Mouse (Mus musculus): Measurements from ENCODE around the gene Gm49387.

DNA sequence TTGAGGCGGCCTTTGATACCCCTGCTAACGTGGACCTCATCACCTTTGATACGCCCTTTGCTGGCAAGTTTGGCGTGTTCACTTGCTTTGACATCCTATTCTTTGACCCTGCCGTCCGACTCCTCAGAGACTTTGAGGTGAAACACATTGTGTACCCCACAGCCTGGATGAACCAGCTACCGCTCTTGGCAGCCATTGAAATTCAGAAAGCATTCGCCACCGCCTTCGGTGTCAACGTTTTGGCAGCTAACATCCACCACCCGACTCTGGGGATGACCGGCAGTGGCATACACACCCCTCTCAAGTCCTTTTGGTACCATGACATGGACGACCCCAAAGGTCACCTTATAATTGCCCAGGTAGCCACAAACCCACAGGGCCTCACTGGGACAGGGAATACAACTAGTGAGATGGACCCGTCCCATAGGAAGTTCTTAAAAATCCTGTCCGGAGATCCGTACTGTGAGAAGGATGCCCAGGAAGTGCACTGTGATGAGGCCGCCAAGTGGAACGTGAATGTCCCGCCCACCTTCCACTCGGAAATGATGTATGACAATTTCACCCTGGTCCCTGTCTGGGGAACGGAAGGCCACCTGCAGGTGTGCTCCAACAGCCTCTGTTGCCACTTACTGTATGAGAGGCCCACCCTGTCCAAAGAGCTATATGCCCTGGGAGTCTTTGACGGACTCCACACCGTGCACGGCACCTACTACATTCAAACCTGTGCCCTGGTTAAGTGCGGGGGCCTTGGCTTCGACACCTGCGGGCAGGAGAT is 26.4 kb upstream of the Gm49387 start:
- TF ChIP-seq EP300 (IDR thresholded peaks at IDR 0.05) (no peak), CTCF (IDR thresholded peaks at IDR 0.05) (no peak)

Measured in lung, postnatal 0 days (tissue).